Mouse (Mus musculus) left cerebral cortex, postnatal 14 days (tissue): Measurements from ENCODE around the gene Zfhx3. TPM values are rescaled to one million over a fixed set of nuclear protein-coding genes. Genes with fewer than 3 reads are reported as not detected.
A peak's percentile ranks its signal among the peaks of the same experiment; 100 is the strongest.

ENCODE experiments used
- DNase-seq, 2 experiments: peaks; one replicate each; pipeline ENCODE4 v3.0.0; 2021 to 2022; ENCODE audit warnings: low spot score in 2 of 2, mixed read lengths in 1 of 2
- intact Hi-C: fragments of 180-260 bp; cut with DNase I; formaldehyde crosslinking; loops from one replicate; pipeline ENCODE4 v1.15.1; 2025
- total RNA-seq, 2 experiments: library from RNA; stranded (reverse); gene quantifications; 2 replicates each; pipeline ENCODE4 v1.2.3; 2021

The Zfhx3 gene
- total RNA-seq, 2 experiments from 2014 or later, result 4.1 to 4.2 TPM

GRCm38 (mm10) chr8:108778551-108778950 lies 836.1 kb downstream of the Zfhx3 start:
- DNase-seq, result no peak
- intact Hi-C loops, result no loop called here

- no peak for DNase-seq
- intact Hi-C loops, result no loop called here
Observed at GRCm38 (mm10) chr8:108780766-108781165, 838.3 kb downstream of the Zfhx3 start.

GRCm38 (mm10) chr8:108781192-108781591 lies 838.7 kb downstream of the Zfhx3 start:
- intact Hi-C loops, result no loop called here
- DNase-seq, result peak in 1 of 2 experiments; percentile 23

GRCm38 (mm10) chr8:108783155-108783554 lies 840.7 kb downstream of the Zfhx3 start:
- intact Hi-C loops, result no loop called here
- DNase-seq, result peak in 1 of 2 experiments; percentile 13

- intact Hi-C loops, result no loop called here
- no peak for DNase-seq
Observed at GRCm38 (mm10) chr8:108788156-108788761, 845.8 kb downstream of the Zfhx3 start.

GRCm38 (mm10) chr8:108788762-108789157 lies 846.3 kb downstream of the Zfhx3 start:
- intact Hi-C loops, result no loop called here

GRCm38 (mm10) chr8:108790559-108791293 lies 848.3 kb downstream of the Zfhx3 start:
- intact Hi-C loops, result loop anchor here (2.0 to 10.0 kb wide), 3 partner anchors 120 to 624 kb away; no protein-coding TSS in a partner anchor
- peak; percentile 72 to 90 for DNase-seq

More at GRCm38 (mm10) chr8:108788762-108789157, 846.3 kb downstream of the Zfhx3 start:
- no peak for DNase-seq

- intact Hi-C loops, result loop anchor here (10.0 kb wide), 2 partner anchors 389 to 619 kb away; no protein-coding TSS in a partner anchor
- no peak for DNase-seq
Observed at GRCm38 (mm10) chr8:108796076-108796475, 853.6 kb downstream of the Zfhx3 start.

- no peak for DNase-seq
- intact Hi-C loops, result loop anchor here (10.0 kb wide), 2 partner anchors 388 to 618 kb away; no protein-coding TSS in a partner anchor
Observed at GRCm38 (mm10) chr8:108796882-108797281, 854.4 kb downstream of the Zfhx3 start.

GRCm38 (mm10) chr8:108798012-108798411 lies 855.6 kb downstream of the Zfhx3 start:
- DNase-seq, result peak; percentile 20 to 58
- intact Hi-C loops, result loop anchor here (10.0 kb wide), 2 partner anchors 387 to 617 kb away; no protein-coding TSS in a partner anchor

- intact Hi-C loops, result loop anchor here (10.0 kb wide), 2 partner anchors 386 to 616 kb away; no protein-coding TSS in a partner anchor
- no peak for DNase-seq
Observed at GRCm38 (mm10) chr8:108799250-108799649, 856.8 kb downstream of the Zfhx3 start.

- intact Hi-C loops, result no loop called here
- no peak for DNase-seq
Observed at GRCm38 (mm10) chr8:108800357-108800756, 857.9 kb downstream of the Zfhx3 start.

- no peak for DNase-seq
- intact Hi-C loops, result no loop called here
Observed at GRCm38 (mm10) chr8:108803017-108803416, 860.6 kb downstream of the Zfhx3 start.

GRCm38 (mm10) chr8:108811694-108812093 lies 869.2 kb downstream of the Zfhx3 start:
- peak in 1 of 2 experiments; percentile 12 for DNase-seq
- intact Hi-C loops, result no loop called here

- intact Hi-C loops, result no loop called here
- DNase-seq, result no peak
Observed at GRCm38 (mm10) chr8:108813375-108813774, 870.9 kb downstream of the Zfhx3 start.

- no peak for DNase-seq
- intact Hi-C loops, result no loop called here
Observed at GRCm38 (mm10) chr8:108819271-108819671, 876.8 kb downstream of the Zfhx3 start.

- intact Hi-C loops, result no loop called here
- DNase-seq, result no peak
Observed at GRCm38 (mm10) chr8:108819826-108820225, 877.4 kb downstream of the Zfhx3 start.

- intact Hi-C loops, result no loop called here
- DNase-seq, result no peak
Observed at GRCm38 (mm10) chr8:108820634-108821033, 878.2 kb downstream of the Zfhx3 start.

- no peak for DNase-seq
- intact Hi-C loops, result no loop called here
Observed at GRCm38 (mm10) chr8:108822841-108823266, 880.4 kb downstream of the Zfhx3 start.

GRCm38 (mm10) chr8:108824049-108824448 lies 881.6 kb downstream of the Zfhx3 start:
- no peak for DNase-seq
- intact Hi-C loops, result no loop called here
